Mouse (Mus musculus) adrenal gland, postnatal 14 days (tissue): Measurements from ENCODE around the gene Gm5475. TPM values are rescaled to one million over a fixed set of nuclear protein-coding genes. Genes with fewer than 3 reads are reported as not detected.

ENCODE experiments used
- DNase-seq: peaks from one replicate; pipeline ENCODE4 v3.0.0; 2021; ENCODE audit warnings: mixed read lengths
- total RNA-seq: library from RNA; stranded (reverse); gene quantifications from 2 replicates; pipeline ENCODE4 v1.2.3, GENCODE M21; 2021

Gm5475 gene
- total RNA-seq, 1 experiment from 2014 or later: 0.19 TPM

DNA sequence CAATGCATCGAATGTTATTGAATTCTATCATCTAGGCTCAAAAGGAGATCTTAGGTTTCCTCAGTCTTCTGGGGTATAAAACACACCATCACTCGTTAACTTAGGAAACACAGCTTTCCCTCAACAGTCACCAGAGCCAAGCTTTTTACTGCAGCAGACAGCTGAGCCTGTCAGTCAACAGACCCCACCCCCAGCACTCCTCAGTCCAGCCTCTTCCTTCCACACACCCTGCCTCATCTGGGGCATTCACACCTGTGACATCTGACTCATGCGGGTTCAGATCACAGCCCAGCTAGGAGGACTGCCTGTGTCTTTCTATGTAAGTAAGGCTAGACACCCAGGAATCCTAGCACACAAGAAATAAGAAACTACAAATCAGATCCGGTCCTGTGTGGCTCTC, 7.9 kb upstream of the Gm5475 start:
- DNase-seq: no peak

- DNase-seq: no peak
Observed at GRCm38 (mm10) chr15:100414942-100415341, 7.0 kb upstream of the Gm5475 start.

- DNase-seq: peak; percentile 48
Observed at GRCm38 (mm10) chr15:100415684-100416083, 6.3 kb upstream of the Gm5475 start.

DNA sequence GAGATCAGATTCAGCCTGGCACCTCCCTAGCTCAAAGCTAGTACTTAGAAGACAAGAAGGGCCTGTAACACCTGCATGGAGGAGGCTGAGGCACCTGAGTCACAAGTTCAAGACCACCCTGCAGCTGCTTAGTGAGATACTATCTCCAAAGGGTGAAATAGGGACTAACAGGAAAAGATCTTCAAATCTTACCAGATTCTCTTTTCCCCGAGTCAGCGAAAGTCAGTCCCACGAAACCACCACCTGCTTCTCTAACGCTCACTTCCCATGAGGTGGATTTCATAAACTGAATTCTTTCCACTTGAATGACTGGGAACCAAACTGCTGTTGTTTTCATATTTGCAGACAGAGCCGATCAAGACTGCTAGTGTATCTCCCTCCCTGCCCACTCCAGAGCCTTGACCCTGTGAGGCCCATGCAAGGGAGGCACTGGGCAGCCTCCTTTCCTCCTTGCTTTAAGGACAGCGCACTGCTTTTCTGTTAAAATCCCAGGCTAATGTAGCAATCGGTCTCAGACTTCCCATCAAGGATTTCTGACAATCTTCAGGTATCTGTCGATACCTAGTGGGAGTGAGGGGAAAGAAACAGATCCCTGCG, 4.0 kb upstream of the Gm5475 start:
- DNase-seq: peak; percentile 47

GRCm38 (mm10) chr15:100419311-100419710, 2.6 kb upstream of the Gm5475 start:
- peak; percentile 81 for DNase-seq

GRCm38 (mm10) chr15:100419901-100420745, 1.8 kb upstream of the Gm5475 start:
- no peak for DNase-seq

GRCm38 (mm10) chr15:100421059-100421757, 739 bp upstream of the Gm5475 start:
- peak; percentile 52 for DNase-seq

DNA sequence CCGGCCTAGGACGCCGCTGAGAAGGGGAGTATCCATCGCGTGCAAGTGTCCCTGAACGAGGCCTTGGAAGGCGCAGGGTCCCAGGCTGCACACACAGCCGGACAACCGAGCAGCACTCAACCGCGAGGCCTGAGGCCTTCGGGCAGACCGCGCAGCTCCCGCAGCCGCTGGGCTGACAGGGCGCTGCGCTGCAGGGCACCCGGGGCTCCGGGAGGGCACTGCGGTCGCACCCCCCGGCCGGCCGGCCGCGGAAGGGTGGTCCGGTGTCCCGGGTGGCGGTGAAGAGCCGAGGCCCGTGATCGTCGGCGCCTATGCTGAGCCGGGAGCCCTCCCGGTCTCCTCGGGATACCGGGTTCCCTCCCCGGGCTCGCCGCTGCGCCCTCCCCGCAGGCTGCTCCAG, 529 bp downstream of the Gm5475 start:
- DNase-seq: peak; percentile 64

GRCm38 (mm10) chr15:100422899-100423860, 1.2 kb downstream of the Gm5475 start:
- peak; percentile 99 for DNase-seq

DNA sequence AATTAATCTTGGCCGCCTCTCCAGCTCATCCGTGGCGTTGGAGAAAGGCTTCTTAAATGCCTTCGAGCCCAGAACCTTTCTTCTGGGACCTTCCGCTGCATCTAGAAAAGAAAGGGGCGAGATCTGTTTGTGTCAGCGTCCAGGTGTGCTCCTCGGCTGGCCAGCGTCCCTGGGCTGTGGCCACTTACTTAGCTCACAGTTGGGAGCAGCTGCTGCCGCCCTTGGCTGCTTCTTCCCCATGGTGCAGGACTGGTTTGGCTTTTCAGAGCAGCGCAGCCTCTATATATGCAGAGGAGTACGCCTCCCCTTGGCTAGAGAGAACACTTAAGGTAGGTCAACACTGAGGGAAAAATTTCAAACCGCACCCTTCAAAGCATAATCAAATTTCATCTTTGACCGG, 2.0 kb downstream of the Gm5475 start:
- DNase-seq: peak; percentile 47

- DNase-seq: peak; percentile 49
Observed at GRCm38 (mm10) chr15:100424396-100425122, 2.6 kb downstream of the Gm5475 start, which contains the start of gene Slc11a2. TSS of gene Slc11a2 (minus strand) at chr15:100425072.

- peak; percentile 70 for DNase-seq
Observed at GRCm38 (mm10) chr15:100428296-100428905, 6.5 kb downstream of the Gm5475 start.

DNA sequence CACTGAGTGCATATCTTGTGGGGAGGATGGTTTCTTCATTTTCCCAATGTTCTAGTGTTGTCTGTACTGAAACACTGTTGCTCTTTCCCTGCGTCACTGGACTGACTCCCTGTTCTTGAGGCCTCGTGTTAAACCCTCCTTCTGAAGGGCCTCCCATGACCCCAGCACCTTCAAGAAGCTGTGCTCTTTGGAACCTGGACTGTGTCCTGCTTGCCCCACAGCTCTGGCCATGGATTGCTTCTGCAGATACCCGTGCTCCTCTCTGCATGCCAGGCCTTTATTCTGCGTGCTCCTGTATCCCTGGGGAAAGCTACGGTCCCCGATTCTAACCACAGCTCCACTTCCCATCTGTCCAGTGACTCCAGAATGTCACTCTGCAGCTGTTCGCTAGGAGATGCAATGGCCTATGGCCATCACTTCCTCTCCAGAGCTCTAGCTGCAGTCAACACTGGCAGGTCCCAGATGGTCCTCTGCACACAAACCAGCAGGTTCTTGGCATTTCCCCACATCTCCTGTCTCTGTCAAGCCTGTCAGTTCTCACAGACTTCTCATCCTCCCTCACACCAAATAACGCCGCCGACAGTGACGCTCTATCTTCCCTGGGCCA, 8.1 kb downstream of the Gm5475 start:
- no peak for DNase-seq

- DNase-seq: no peak
Observed at GRCm38 (mm10) chr15:100433234-100433633, 11.3 kb downstream of the Gm5475 start.

- DNase-seq: peak; percentile 39
Observed at GRCm38 (mm10) chr15:100436112-100436511, 14.2 kb downstream of the Gm5475 start.

DNA sequence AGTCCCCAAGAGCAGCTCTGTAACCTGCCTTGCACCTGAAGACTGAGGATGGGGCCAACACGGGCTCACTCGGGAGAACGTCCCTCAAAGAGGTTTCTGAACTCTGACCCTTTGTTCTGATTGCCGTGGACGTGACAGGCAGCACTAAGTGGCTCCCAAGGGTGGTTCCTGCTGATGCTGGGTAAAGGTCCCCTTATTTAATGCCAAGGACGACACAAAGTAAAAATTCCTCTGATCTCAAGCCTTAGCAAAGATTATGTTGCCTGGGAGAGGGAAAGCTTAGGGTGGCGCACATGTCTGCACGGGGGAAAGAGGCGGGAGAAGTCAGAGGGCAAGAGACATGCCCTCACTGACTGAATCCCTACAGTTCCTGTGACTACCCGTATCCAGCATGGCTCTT, 14.6 kb downstream of the Gm5475 start:
- DNase-seq: peak; percentile 56

DNA sequence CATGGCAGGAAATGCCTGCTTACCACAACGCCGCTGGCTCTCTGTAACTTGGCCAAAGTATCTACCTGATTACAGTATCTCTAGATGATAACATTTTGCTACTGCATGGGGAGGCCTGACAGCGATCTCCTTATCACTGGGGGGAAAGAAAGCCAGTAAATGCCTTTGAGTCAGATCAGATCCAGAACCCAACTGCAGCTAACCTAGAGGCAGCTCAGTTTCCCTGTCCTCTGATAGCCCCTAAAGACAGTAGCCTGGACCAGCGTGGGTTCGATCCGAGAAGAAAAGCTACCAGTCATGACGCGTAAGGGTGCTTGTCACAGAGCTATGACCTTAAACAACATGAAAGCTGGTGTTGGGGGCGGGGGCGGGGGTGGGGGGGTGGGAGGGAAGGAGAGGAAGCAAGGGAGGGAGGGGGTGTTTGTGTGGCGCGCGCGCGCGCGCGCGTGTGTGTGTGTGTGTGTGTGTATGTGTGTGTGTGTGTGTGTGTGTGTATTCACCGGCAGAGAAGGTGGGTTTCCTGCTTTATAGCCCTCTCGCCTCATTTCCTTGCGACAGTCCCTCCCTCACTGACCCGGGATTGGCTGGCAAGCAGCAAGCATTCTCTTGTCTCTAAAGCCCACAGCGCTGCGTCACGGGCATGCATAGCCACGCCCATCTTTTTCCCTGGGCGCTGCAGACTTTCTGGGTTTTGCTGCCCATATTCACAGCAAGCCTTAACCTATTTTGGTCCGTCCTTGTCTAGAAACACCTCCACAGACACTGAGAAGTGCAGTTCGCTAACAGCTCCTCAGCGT, 21.4 kb downstream of the Gm5475 start:
- peak; percentile 94 for DNase-seq

DNA sequence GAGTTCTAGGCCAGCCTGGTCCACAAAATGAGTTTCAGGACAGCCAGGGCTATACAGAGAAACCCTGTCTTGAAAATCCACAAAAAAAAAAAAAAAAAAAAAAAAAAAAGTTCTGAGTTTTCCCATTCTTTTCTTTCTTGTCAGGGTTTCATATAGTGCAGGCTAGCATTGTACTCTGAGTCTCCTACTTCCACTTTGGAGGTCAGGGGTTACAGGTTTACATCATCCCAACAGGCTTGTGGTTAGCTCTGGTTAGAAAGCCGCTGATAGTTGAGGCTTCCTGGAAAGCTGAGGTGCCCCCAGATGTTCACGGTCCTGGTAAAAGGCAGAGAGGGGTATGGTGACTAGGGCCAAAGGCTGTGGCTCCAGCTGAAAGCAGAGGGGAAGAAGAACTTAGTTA, 24.9 kb downstream of the Gm5475 start:
- DNase-seq: no peak

- no peak for DNase-seq
Observed at GRCm38 (mm10) chr15:100448572-100448971, 26.6 kb downstream of the Gm5475 start.
